Mouse (Mus musculus) liver, embryonic 12.5 days (tissue): Measurements from ENCODE around the gene Olig2. TPM values are rescaled to one million over a fixed set of nuclear protein-coding genes. Genes with fewer than 3 reads are reported as not detected.
A peak's percentile ranks its signal among the peaks of the same experiment; 100 is the strongest.

Experiments
- ATAC-seq: fragments of 200-750 bp; cut with Nextera tagmentation; 2 replicates; pipeline ENCODE4 v1.8.0; 2017; ENCODE audit warnings: moderate number of reproducible peaks, mild to moderate bottlenecking, moderate library complexity
- H3K27ac ChIP-seq: fragments of 300-500 bp; sonication (generic); 2 replicates; pipeline ENCODE4 v1.5.1; 2016; ENCODE audit warnings: mild to moderate bottlenecking
- H3K27me3 ChIP-seq: fragments of 300-500 bp; sonication (generic); replicated peaks from 2 replicates; pipeline ENCODE4 v1.6.1; 2016; ENCODE audit warnings: mild to moderate bottlenecking, moderate library complexity
- H3K36me3 ChIP-seq: fragments of 300-500 bp; sonication (generic); 2 replicates; pipeline ENCODE4 v1.6.1; 2016; ENCODE audit warnings: mild to moderate bottlenecking, moderate library complexity
- H3K4me1 ChIP-seq: fragments of 300-500 bp; sonication (generic); 2 replicates; pipeline ENCODE4 v1.6.1; 2016
- H3K4me2 ChIP-seq: fragments of 300-500 bp; sonication (generic); 2 replicates; pipeline ENCODE4 v1.6.1; 2016; ENCODE audit warnings: mild to moderate bottlenecking, moderate library complexity
- H3K4me3 ChIP-seq: fragments of 300-500 bp; sonication (generic); 2 replicates; pipeline ENCODE4 v1.5.1; 2016; ENCODE audit warnings: mild to moderate bottlenecking, moderate library complexity
- H3K9ac ChIP-seq: fragments of 300-500 bp; sonication (generic); 2 replicates; pipeline ENCODE4 v1.6.1; 2016; ENCODE audit warnings: mild to moderate bottlenecking, moderate library complexity
- H3K9me3 ChIP-seq: fragments of 300-500 bp; sonication (generic); replicated peaks from 2 replicates; pipeline ENCODE4 v1.6.1; 2016; ENCODE audit warnings: mild to moderate bottlenecking, moderate library complexity
- WGBS: fragments of 180-500 bp; shearing (Covaris S2); methylation state at CpG from one replicate; pipeline ENCODE4 v1.1.7; 2016; ENCODE audit not compliant: insufficient replicate concordance; 5-methylcytosine and 5-hydroxymethylcytosine counted together
- polyA plus RNA-seq: library from polyadenylated mRNA; unstranded; fragments of >200 nt; fragmentation: Nextera tagmentation; extraction: Ambion mirVana; gene quantifications from 2 replicates; pipeline ENCODE4 v1.2.1, GENCODE M21; 2016

The Olig2 gene
- polyA plus RNA-seq: not detected in 2 replicates

DNA sequence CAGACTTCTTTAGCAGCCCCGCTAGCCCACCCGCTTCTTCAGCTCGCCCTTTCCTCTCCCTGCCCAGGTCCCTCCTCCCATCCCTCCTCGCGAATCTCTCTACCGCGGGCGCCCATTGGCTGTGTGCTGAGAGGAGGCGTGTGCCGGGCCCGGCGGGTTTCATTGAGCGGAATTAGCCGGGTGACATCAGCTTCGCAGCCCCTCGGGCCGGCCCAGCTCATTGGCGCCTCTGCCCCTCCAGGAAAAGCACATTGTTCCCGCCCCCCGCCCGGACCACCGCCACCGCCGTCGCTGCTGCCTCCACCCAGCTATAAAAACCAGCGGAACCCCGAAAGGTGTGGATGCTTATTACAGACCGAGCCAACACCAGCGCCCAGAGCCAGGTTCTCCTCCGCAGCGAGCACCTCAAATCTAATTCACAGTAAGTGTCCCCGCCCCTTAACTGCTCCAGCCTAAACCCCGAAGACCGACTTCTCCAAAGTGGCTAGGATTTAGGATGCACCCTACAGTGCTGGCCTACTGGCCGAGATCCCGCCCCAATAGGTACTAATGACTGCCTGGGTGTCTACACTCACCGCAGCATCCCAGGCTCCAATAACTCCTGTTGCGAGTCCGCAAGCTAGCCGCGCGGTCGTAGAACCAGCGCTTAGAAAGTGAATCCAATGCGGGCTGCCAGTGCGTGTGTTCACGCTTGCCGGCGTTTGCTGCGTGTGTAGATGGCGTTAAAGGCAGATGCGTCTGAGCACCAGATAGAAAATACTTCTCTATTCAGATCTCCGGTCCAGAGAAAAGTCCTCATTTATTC, at the start of gene Olig2:
TSS of gene Olig2 (plus strand) at position 225 of the 805 bp plus-strand sequence.
- Histone ChIP-seq H3K9ac (no peak within 1 kb of the TSS), H3K4me1 (peaks cover 16% of the 10 kb centered on the region), H3K9me3 (no peaks in the 10 kb centered on the region), H3K4me3 (peak within 1 kb of the TSS; percentile 32), H3K27me3 (peaks cover 100% of the 10 kb centered on the region), H3K4me2 (peak within 1 kb of the TSS; percentile 49), H3K36me3 (no peaks in the 10 kb centered on the region), H3K27ac (no peak within 1 kb of the TSS)
- 3% methylated on average over 53 of the region's 53 CpGs for WGBS
- ATAC-seq: no peak

DNA sequence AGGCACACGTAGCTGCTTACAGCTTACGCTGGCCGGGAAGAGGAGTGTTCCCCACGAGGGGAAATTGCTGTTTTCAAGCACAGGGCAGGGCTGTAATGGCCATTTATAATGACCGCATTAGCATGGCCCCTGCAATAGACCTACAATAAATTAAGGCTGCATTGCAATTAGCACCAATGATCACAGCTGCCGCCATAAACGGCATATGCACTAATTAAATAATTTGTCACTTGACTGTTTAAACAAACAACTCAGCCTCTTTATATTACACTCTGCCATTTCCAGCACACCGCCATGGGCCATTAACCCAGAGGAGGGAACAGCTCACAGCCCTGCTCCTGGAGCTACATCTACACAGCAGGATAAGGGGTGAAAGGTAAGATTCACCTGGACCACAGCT, 49.4 kb upstream of the Olig2 start:
- no peak overlapping the region for H3K4me3 ChIP-seq
- H3K4me2 ChIP-seq: no peak overlapping the region
- no peaks in the 10 kb centered on the region for H3K4me1 ChIP-seq
- no peak overlapping the region for H3K27ac ChIP-seq
- no peaks in the 10 kb centered on the region for H3K36me3 ChIP-seq
- H3K27me3 ChIP-seq: peaks cover 16% of the 10 kb centered on the region; the same call in 1 of the 2 replicates
- no peaks in the 10 kb centered on the region for H3K9me3 ChIP-seq
- ATAC-seq: no peak
- 47% methylated on average over 8 of the region's 8 CpGs for WGBS
- no peak overlapping the region for H3K9ac ChIP-seq

DNA sequence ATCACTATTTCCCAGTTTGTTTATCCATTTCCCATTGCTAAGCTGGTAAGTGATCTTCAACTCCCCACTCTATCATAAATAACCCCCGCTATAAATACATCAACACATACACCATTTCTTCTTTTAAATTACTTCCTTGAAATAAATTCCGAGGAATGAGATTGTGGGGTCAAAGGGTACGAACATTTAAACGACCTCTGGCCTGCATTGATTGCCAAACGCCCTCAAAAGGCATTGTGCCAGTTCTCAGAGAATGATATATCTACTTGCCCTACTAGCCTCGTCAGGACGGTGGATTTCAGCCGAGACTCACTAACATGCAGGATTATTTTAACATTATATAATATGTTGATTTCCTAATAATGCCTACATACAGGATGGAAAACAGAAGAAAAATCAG, 38.2 kb upstream of the Olig2 start:
- no peak overlapping the region for H3K4me3 ChIP-seq
- H3K4me2 ChIP-seq: no peak overlapping the region
- no peaks in the 10 kb centered on the region for H3K4me1 ChIP-seq
- no peak for ATAC-seq
- no peaks in the 10 kb centered on the region for H3K36me3 ChIP-seq
- H3K27me3 ChIP-seq: no peaks in the 10 kb centered on the region; the same call in 1 of the 2 replicates
- H3K27ac ChIP-seq: no peak overlapping the region
- WGBS: 64% methylated on average over 8 of the region's 8 CpGs
- H3K9ac ChIP-seq: no peak overlapping the region
- H3K9me3 ChIP-seq: no peaks in the 10 kb centered on the region

DNA sequence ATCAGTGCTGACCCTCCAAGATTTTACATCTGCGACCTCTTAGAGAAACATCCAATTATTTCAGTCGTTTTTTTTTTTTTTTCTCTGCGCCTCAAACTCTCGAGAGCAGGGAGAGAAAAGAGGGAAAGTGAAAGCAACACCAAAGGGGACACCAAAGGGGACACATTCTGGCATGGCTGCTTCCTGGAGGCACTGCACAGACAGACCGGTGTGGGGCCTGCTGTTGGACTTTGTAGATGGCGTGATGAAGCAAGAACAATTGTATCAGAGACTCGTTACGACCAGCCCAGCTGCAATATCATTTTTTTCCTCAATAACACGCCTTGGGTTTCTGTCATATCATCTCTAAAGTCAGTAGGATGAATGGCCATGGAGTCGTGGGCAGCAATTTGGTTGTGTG, 37.6 kb upstream of the Olig2 start:
- WGBS: 60% methylated on average over 10 of the region's 10 CpGs
- no peaks in the 10 kb centered on the region for H3K9me3 ChIP-seq
- no peak for ATAC-seq
- no peaks in the 10 kb centered on the region for H3K4me1 ChIP-seq
- no peak overlapping the region for H3K4me2 ChIP-seq
- no peaks in the 10 kb centered on the region; the same call in 1 of the 2 replicates for H3K27me3 ChIP-seq
- no peak overlapping the region for H3K27ac ChIP-seq
- H3K4me3 ChIP-seq: no peak overlapping the region
- no peak overlapping the region for H3K9ac ChIP-seq
- no peaks in the 10 kb centered on the region for H3K36me3 ChIP-seq

DNA sequence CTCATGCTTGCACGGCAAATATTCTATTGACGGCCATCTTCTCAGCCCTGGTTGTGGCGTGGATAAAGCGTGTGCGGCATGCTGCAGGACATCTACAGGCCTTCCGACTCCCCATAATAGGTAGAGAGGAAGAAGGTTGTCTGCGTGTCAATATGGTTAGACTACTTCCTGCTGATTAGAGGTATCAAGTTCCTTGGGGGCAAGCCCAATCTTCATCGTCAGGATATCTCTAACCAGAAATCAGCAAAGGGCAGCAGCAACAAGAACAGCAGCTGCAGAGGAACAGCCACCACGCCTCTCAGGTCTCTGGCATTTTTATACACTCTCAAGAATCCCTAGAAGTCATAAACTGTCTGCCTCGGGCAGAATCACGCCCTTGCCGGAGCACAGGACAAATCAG, 37.0 kb upstream of the Olig2 start:
- no peaks in the 10 kb centered on the region for H3K36me3 ChIP-seq
- no peak for ATAC-seq
- no peak overlapping the region for H3K4me3 ChIP-seq
- H3K27me3 ChIP-seq: no peaks in the 10 kb centered on the region; the same call in 1 of the 2 replicates
- no peak overlapping the region for H3K9ac ChIP-seq
- H3K9me3 ChIP-seq: no peaks in the 10 kb centered on the region
- H3K4me2 ChIP-seq: no peak overlapping the region
- WGBS: 47% methylated on average over 12 of the region's 12 CpGs
- no peak overlapping the region for H3K27ac ChIP-seq
- H3K4me1 ChIP-seq: no peaks in the 10 kb centered on the region

DNA sequence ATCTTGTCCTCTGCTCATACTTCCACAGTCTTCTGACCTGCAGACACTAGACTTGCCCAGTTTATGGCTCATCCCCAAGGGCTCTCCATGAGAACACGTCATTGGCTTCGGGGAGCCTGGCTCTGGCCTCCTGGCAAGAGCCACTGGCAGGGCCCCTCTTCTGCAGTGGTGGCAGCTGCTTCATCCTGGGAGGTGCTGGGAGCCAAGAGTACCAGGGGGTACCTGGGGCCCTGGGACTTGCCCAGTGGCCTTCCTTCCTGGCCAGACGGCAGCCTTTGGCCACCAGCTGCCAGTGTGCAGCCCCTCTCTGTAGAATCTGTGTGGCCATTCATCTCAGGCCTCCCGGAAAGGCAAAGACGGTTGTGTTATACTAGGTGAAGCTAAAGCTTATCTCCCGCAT, 34.0 kb upstream of the Olig2 start:
- H3K27me3 ChIP-seq: no peaks in the 10 kb centered on the region; the same call in 1 of the 2 replicates
- H3K9ac ChIP-seq: no peak overlapping the region
- H3K4me3 ChIP-seq: no peak overlapping the region
- ATAC-seq: no peak
- 58% methylated on average over 6 of the region's 6 CpGs for WGBS
- H3K9me3 ChIP-seq: no peaks in the 10 kb centered on the region
- H3K4me2 ChIP-seq: no peak overlapping the region
- no peak overlapping the region for H3K27ac ChIP-seq
- H3K4me1 ChIP-seq: no peaks in the 10 kb centered on the region
- no peaks in the 10 kb centered on the region for H3K36me3 ChIP-seq

DNA sequence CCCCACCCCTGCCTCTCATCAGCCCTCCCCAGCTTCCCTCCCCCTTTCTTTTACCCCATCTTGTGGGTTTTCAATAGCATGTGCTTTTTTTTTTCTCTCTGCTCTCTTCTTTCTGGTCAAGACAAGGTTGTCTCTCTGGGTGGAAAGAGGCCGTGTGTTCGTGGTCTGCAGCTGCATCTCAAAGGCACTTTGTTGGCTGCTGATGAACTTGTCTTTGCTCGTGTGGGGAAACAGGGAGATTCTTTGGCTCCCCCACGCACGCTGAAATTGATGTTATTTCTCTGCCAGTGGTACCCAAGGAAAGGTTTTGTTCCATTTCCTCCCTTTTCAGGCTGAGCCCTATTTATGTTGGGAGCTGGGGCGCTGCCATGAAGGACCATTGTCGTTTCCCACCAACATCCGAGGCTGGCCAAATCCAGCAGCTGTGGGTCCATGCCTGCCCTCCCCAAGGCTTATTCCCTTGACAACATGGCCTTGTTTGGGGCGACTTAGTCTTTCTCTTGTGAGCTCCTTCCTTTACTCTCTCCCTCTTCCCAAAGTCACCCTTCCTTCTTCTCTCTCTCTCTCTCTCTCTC, 33.5 kb upstream of the Olig2 start:
- ATAC-seq: no peak

DNA sequence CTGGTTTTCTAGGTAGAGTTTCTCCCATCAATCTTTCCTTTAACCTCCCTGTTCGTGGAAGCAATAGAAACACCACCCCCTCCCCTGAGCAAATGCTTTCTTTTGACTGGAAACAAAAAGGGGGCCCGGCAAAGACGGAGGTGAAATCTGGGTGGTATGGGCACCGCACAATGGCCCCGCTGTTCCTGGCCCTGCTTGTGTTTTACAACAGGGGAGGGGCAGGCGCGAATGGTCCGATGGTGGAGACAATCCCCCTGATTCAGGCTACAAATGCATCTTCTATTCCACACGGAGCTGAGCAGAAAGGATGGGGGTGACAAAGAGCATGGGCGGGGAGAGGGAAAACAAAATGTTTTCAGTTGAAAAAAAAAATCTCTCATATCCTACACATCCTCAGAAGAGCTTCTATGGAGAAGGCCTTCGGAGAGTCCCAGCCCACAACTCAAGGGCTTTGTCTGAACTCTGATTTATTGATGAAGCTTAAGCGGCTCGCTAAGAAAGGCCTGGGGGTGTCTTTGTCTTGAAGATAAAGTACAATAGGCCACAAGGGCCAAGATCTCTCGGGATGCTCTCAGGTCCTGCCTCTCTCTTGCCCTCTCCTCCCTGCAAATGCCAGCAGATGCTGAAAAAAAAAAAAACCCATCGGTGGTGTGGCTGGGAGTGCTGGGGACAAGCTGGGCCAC, 32.4 kb upstream of the Olig2 start:
- Histone ChIP-seq H3K9me3 (peaks cover 5% of the 10 kb centered on the region; the same call in 1 of the 2 replicates), H3K4me3 (no peak overlapping the region), H3K4me2 (no peak overlapping the region), H3K4me1 (no peaks in the 10 kb centered on the region), H3K9ac (no peak overlapping the region), H3K27ac (no peak overlapping the region), H3K36me3 (no peaks in the 10 kb centered on the region), H3K27me3 (no peaks in the 10 kb centered on the region; the same call in 1 of the 2 replicates)
- ATAC-seq: no peak
- 67% methylated on average over 15 of the region's 15 CpGs for WGBS

More for the DNA sequence above, 33.5 kb upstream of the Olig2 start:
- H3K27ac ChIP-seq: no peak overlapping the region
- no peaks in the 10 kb centered on the region; the same call in 1 of the 2 replicates for H3K27me3 ChIP-seq
- no peak overlapping the region for H3K9ac ChIP-seq
- H3K4me1 ChIP-seq: no peaks in the 10 kb centered on the region
- no peak overlapping the region for H3K4me2 ChIP-seq
- H3K4me3 ChIP-seq: no peak overlapping the region
- peaks cover 3% of the 10 kb centered on the region; the same call in 1 of the 2 replicates for H3K9me3 ChIP-seq
- 67% methylated on average over 9 of the region's 9 CpGs for WGBS
- no peaks in the 10 kb centered on the region for H3K36me3 ChIP-seq

DNA sequence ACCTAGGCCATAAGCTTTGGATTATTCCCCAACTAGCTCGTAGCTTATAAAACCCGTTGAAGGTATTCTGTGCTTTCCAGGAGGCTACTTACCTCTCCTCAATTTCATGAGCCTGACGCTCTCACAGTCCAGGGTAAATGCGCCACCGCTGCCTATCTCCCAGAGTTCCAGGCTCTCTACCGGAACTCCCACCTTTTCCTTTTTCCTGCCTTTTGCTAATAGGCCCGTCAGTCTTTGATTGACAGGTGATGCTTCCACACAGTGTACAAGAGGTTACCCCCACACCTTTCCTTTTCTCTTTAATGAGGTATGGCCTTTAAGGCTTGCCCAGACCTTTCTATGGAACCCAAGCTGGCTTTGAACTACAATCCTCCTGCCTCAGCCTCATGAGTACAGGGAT, 25.4 kb upstream of the Olig2 start:
- peaks cover 4% of the 10 kb centered on the region; the same call in 1 of the 2 replicates for H3K27me3 ChIP-seq
- H3K27ac ChIP-seq: no peak overlapping the region
- ATAC-seq: no peak
- H3K4me3 ChIP-seq: no peak overlapping the region
- H3K36me3 ChIP-seq: no peaks in the 10 kb centered on the region
- H3K9me3 ChIP-seq: peaks cover 5% of the 10 kb centered on the region; the same call in 1 of the 2 replicates
- H3K4me2 ChIP-seq: no peak overlapping the region
- no peak overlapping the region for H3K9ac ChIP-seq
- 78% methylated on average over 7 of the region's 7 CpGs for WGBS
- no peaks in the 10 kb centered on the region for H3K4me1 ChIP-seq

DNA sequence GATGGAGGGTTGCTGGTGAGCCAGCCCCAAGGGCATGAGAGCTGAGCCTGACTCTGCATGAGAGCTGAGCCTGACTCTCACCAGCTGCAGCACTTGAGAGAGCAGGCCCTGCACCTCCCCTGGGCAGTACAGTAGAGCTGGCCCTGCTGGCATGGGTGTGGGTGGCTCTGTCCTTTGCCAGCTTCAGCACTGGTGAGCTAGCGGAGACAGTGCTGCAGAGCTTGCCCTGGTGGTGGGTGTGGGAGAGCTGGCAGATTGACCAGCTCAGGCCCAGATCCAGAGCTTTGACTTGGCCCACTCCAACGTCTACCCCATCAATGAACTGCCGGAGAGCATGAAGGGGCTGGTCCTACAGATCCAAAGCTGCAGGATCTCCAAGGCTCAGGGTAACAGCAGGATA, 22.3 kb upstream of the Olig2 start:
- Histone ChIP-seq H3K27me3 (peaks cover 6% of the 10 kb centered on the region), H3K4me3 (no peak overlapping the region), H3K9me3 (no peaks in the 10 kb centered on the region), H3K4me2 (no peak overlapping the region), H3K4me1 (no peaks in the 10 kb centered on the region), H3K9ac (no peak overlapping the region), H3K27ac (no peak overlapping the region), H3K36me3 (no peaks in the 10 kb centered on the region)
- WGBS: 63% methylated on average over 3 of the region's 3 CpGs
- ATAC-seq: no peak

DNA sequence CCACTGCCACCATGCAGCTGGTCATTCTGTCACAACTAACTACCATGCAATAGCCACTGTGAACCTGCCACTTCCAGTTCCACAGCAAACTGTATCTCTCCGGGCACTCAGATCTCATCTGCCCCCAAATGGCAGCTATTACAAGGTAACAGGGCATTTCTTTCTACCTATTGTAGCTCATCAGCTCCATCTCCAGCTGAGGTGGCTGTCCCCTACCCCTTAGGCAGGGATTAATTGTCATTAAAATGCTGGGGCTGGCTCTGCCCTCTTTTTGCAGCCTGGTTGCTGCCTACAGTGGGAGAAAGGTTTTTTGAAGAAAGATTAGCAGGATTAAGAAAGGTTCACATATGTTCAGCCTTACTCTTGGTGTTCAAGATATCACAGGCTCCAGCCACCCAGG, 18.9 kb upstream of the Olig2 start:
- no peak for ATAC-seq
- WGBS: 78% methylated on average over 1 of the region's 1 CpGs
- H3K27me3 ChIP-seq: peaks cover 15% of the 10 kb centered on the region

DNA sequence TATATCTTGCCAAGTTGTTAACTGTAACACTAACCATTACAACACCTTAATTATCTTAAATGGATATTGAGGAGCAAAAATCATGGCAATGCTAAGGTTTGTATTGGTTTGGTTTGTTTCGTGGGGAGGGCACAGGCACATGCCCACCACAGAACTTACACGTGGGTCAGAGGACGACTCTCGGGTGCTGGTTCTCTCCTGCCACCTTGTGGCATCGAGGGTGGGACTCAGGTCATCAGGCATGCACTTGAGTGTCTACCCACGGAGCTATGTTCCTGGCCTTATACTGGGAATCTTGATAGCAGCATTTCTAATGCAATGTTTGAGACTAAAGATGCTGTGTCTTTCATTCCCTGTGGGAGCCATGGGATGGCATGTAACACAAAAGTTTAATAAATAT, 8.2 kb upstream of the Olig2 start:
- no peak for ATAC-seq
- 32% methylated on average over 6 of the region's 6 CpGs for WGBS

More for the DNA sequence above, 18.9 kb upstream of the Olig2 start:
- H3K4me2 ChIP-seq: no peak overlapping the region
- no peak overlapping the region for H3K4me3 ChIP-seq
- no peaks in the 10 kb centered on the region for H3K9me3 ChIP-seq
- no peaks in the 10 kb centered on the region for H3K4me1 ChIP-seq
- H3K36me3 ChIP-seq: no peaks in the 10 kb centered on the region
- no peak overlapping the region for H3K27ac ChIP-seq
- no peak overlapping the region for H3K9ac ChIP-seq

More for the DNA sequence above, 8.2 kb upstream of the Olig2 start:
- peaks cover 5% of the 10 kb centered on the region; the same call in 1 of the 2 replicates for H3K9me3 ChIP-seq
- H3K4me1 ChIP-seq: 0 out of 2 replicates have a peak, but pooled peaks cover 2% of the 10 kb centered on the region
- H3K4me2 ChIP-seq: no peak overlapping the region
- H3K27ac ChIP-seq: no peak overlapping the region
- no peaks in the 10 kb centered on the region for H3K36me3 ChIP-seq
- no peak overlapping the region for H3K9ac ChIP-seq
- H3K27me3 ChIP-seq: peaks cover 89% of the 10 kb centered on the region
- no peak overlapping the region for H3K4me3 ChIP-seq
